ENCODE assay signal across 15 mouse cellular contexts in genomic region chr2:31796943-31797342, GRCm38 (mm10). TPM values are rescaled to one million over a fixed set of nuclear protein-coding genes. Genes with fewer than 3 reads are reported as not detected.
"Had no signal": no experiment of that assay in that cellular context is flagged by ENCODE, and none has a peak within 500 bp of the region (broad histone marks: within the 10 kb centered on the region; RNA-seq: fewer than 3 reads in every experiment).

No protein-coding gene starts in this region.

- DNase-seq: kidney, adult 8-10 months; kidney, postnatal 25 days; layer of hippocampus, adult 9-11 months; left cerebral cortex, postnatal 4 days; liver, embryonic 13.5 days; liver, postnatal 0 days; spleen, adult 18-20 months; thymus, adult 2 months; thymus, postnatal 25 days had no signal

- H3K4me3 ChIP-seq: limb, embryonic 15.5 days; liver, embryonic 13.5 days; midbrain, embryonic 13.5 days; stomach, embryonic 15.5 days had no signal

- H3K27ac ChIP-seq: limb, embryonic 15.5 days; liver, embryonic 13.5 days; midbrain, embryonic 13.5 days; stomach, embryonic 15.5 days had no signal

RNA-seq across cellular contexts. Expression of gene Qrfp, which starts 13.4 kb away (rescaled TPM):
- total RNA-seq: left cerebral cortex, postnatal 10 days; left cerebral cortex, postnatal 4 days; megakaryocyte progenitor cell, adult 5-6 weeks; midbrain, postnatal 0 days had no signal

RNA-seq across cellular contexts. Expression of gene Fibcd1, which starts 48.9 kb away (rescaled TPM):
- total RNA-seq: megakaryocyte progenitor cell, adult 5-6 weeks had no signal
